Mouse (Mus musculus): ENCODE measurements around the gene Dkk2.

GRCm38 (mm10) chr3:132227622-132228021 lies 142.5 kb downstream of the Dkk2 start:
- TF ChIP-seq POLR2A (IDR thresholded peaks at IDR 0.05; ENCODE audit: control insufficient read depth, extremely low read depth, insufficient read depth, low read length, poor library complexity) (no peak), CTCF (IDR thresholded peaks at IDR 0.05; ENCODE audit: borderline replicate concordance, control insufficient read depth, extremely low read depth, insufficient read depth, low read length, poor library complexity) (no peak)

Data from thymus, adult 2 months (tissue).